Mouse (Mus musculus) liver, embryonic 14.5 days (tissue): Measurements from ENCODE around the gene Trit1.

Experiments
- CTCF ChIP-seq: IDR thresholded peaks from 2 replicates; pipeline ENCODE4 v1.5.1; 2016; ENCODE audit warnings: antibody characterized with exemption, low read depth, control low read depth
- EP300 ChIP-seq: IDR thresholded peaks from 2 replicates; pipeline ENCODE4 v1.6.1; 2016; ENCODE audit warnings: antibody characterized with exemption, low read depth

DNA sequence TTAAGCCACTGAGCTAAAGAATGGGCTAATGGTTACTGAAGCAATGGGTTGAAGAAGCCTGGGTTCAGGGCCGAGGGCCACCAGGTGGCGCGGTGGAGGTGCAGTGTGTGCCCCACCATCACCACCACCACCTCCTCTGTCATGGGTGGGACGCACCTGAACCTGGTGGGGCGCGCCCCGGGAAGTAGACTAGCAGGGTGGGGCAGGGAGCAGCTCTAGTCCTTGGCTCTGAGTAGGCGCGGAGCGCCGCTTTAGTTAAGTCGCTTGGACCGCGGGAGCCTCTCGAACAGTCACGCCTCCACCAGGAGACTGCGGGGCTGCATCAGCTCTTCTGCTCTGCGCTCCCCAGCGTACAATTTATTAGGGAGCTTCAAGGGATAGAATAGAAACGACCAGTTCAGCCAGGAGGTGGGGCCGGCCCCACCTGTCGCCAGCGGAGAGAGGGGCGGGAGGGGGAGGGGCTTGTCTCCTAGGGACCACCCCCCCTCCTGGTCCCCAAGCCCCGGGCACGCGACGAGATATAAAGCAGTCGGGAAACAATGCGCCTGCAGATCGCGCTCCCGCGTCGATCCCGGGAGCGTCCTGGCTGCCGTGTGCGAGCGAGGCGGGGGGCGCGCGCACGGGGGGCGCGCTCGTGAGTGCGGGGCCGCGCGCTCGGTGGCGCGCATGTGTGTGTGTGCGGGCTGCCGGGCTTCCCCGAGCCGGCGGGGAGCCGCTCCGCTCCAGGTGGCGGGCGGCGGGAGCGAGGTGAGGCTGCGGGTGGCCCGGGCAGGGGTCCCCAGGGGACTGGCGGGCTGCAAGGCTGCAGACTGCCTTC lies 20.8 kb upstream of the Trit1 start, which contains the start of gene Mycl:
- TF ChIP-seq CTCF, result peak; percentile 87
- no peak for TF ChIP-seq EP300
